Mouse (Mus musculus) G1E (cell line): Measurements from ENCODE around the gene Psmd8.
"Not testable (repeated sequence)": the region's sequence is repeated elsewhere in the genome, so short reads cannot be mapped to it uniquely, and the experiment has no call there.

ENCODE experiments used
- CTCF ChIP-seq: IDR thresholded peaks from 2 replicates; pipeline ENCODE4 v1.5.1; 2012; ENCODE audit warnings: low read depth, low read length, inconsistent platforms, mixed read lengths
- GATA1 ChIP-seq: IDR thresholded peaks from 2 replicates; pipeline ENCODE4 v1.6.1; 2012; ENCODE audit warnings: borderline replicate concordance, low read length, inconsistent platforms, mixed read lengths
- GATA2 ChIP-seq: IDR thresholded peaks from 2 replicates; pipeline ENCODE4 v1.6.1; 2012; ENCODE audit warnings: low read depth, low read length, inconsistent platforms, borderline replicate concordance
- POLR2AphosphoS5 ChIP-seq: IDR thresholded peaks from 2 replicates; pipeline ENCODE4 v1.6.1; 2012; ENCODE audit warnings: low read depth, low read length, inconsistent platforms; ENCODE audit not compliant: insufficient replicate concordance
- TAL1 ChIP-seq: conservative IDR thresholded peaks from 2 replicates; pipeline ENCODE4 v1.6.1; 2012; ENCODE audit warnings: low read depth, low read length, inconsistent platforms, mixed read lengths

DNA sequence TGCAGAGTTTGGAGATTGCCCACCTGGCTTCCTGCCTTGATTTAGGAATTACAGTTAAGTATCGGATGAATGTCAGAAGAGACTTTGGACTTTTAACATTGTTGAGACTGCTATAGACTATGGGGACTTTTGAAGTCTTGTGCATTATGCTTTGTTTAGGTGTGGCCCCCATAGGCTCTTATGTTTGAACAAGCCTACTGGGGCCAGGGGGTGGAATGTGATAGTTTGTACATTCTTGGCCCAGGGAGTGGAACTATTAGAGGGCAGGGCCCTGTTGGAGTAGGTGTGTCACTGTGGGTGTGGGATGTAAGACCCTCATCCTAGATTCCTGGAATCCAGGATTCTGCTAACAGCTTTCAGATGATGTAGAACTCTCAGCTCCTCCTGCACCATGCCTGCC, 13.7 kb upstream of the Psmd8 start:
- not testable (repeated sequence) for TF ChIP-seq CTCF, GATA1, TAL1, GATA2, POLR2AphosphoS5
